Mouse (Mus musculus): Measurements from ENCODE around the gene Strbp.

DNA sequence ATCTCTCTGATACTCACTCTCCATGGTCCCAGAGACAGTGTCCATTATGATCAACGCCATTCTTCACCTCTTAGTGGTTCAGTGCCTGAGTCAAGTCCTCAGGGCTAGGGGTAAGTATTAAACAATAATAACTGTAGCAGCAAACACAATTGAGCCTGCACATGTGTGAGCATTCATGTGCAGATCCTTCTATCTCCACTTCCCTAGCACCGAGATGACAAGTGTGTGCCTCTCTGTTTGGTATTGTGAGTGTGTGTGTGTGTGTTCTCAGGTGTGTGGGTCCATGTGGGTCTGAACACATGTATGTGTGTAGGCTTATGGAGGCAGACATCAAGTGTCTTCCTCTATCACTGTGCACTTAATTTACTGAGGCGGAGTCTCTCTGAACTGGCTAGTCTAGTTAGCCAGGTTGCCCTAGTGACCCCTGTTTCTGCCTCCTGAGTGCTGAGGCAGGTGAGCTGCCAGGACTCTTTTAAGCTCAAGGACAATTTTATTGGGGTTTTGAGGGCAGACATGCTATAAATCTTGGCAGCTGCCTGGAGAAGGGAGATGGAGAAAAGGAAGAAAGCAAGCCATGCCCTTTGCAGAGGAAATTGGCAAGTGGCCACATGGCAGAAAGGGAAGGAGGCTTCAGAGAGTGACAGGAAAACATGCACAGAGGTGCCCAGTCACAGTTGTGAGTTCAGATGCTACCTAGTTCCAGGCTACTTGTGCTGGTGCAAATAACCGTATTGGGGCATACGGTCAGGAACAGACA, 42.8 kb upstream of the Strbp start:
- TF ChIP-seq CTCF (conservative IDR thresholded peaks at IDR 0.05; ENCODE audit: insufficient read depth, insufficient read length, low read depth, low read length) (no peak), POLR2A (IDR thresholded peaks at IDR 0.05; ENCODE audit: low read depth, low read length) (no peak)
